Mouse (Mus musculus) ES-E14 (cell line): ENCODE measurements around the gene Ms4a6c. TPM values are rescaled to one million over a fixed set of nuclear protein-coding genes. Genes with fewer than 3 reads are reported as not detected.

ENCODE experiments used
- DNase-seq: peaks from one replicate; pipeline ENCODE4 v3.0.0-alpha.2; 2013; ENCODE audit warnings: low read depth, low spot score
- H3K27ac ChIP-seq: 2 replicates; pipeline ENCODE4 v1.5.1; 2012; ENCODE audit warnings: low read depth, mild to moderate bottlenecking, low read length, moderate library complexity, mixed read lengths; ENCODE audit not compliant: poor library complexity, insufficient read depth, severe bottlenecking
- H3K36me3 ChIP-seq: 2 replicates; pipeline ENCODE4 v1.6.1; 2012; ENCODE audit warnings: mild to moderate bottlenecking, low read length, moderate library complexity, mixed read lengths; ENCODE audit not compliant: control insufficient read depth, poor library complexity, insufficient read depth, severe bottlenecking
- H3K4me1 ChIP-seq, 2 experiments: fragments of 150-350 bp in 1 of 2; sonication (generic) in 1 of 2; 2 replicates each; pipeline ENCODE4 v1.6.1; 2012; ENCODE audit warnings: low read length in 2 of 2, mild to moderate bottlenecking in 1 of 2, mixed read lengths in 1 of 2; ENCODE audit not compliant: control insufficient read depth in 2 of 2, insufficient read depth in 2 of 2, poor library complexity in 1 of 2
- H3K4me3 ChIP-seq, 2 experiments: fragments of 150-350 bp in 1 of 2; sonication (generic) in 1 of 2; 2 replicates each; pipeline ENCODE4 v1.5.1; 2012; ENCODE audit warnings: low read length in 2 of 2, low read depth in 1 of 2, mild to moderate bottlenecking in 1 of 2, mixed read lengths in 1 of 2; ENCODE audit not compliant: insufficient read depth in 1 of 2, poor library complexity in 1 of 2, severe bottlenecking in 1 of 2
- H3K9ac ChIP-seq: 2 replicates; pipeline ENCODE4 v1.6.1; 2012; ENCODE audit warnings: low read depth, mild to moderate bottlenecking, low read length, mixed read lengths; ENCODE audit not compliant: poor library complexity, insufficient read depth, severe bottlenecking
- H3K9me3 ChIP-seq: fragments of 150-350 bp; sonication (generic); 2 replicates; pipeline ENCODE4 v1.6.1; 2012; ENCODE audit warnings: low read depth, mild to moderate bottlenecking, low read length; ENCODE audit not compliant: control insufficient read depth, insufficient read depth
- CHD2 ChIP-seq: IDR thresholded peaks from 2 replicates; pipeline ENCODE4 v1.6.1; 2014; ENCODE audit warnings: mild to moderate bottlenecking, low read depth, low read length, inconsistent platforms
- HCFC1 ChIP-seq: IDR thresholded peaks from 2 replicates; pipeline ENCODE4 v1.6.1; 2012; ENCODE audit warnings: low read length, inconsistent platforms, borderline replicate concordance; ENCODE audit not compliant: insufficient read depth
- MAFK ChIP-seq: IDR thresholded peaks from 2 replicates; pipeline ENCODE4 v1.6.1; 2014; ENCODE audit warnings: mild to moderate bottlenecking, low read depth, low read length, inconsistent platforms; ENCODE audit not compliant: insufficient read depth
- ZC3H11A ChIP-seq: IDR thresholded peaks from 2 replicates; pipeline ENCODE4 v1.6.1; 2012; ENCODE audit warnings: low read depth, mild to moderate bottlenecking, inconsistent platforms, low read length, borderline replicate concordance
- ZNF384 ChIP-seq: IDR thresholded peaks from 2 replicates; pipeline ENCODE4 v1.6.1; 2012; ENCODE audit warnings: low read depth, low read length, inconsistent platforms
- in situ Hi-C, 2 experiments: fragments of 600-800 bp; cut with MboI; formaldehyde crosslinking; loops; one replicate each; pipeline ENCODE4 v1.15.1; 2025; ENCODE audit warnings: low sequenced_read_pairs in 2 of 2, inconsistent platforms in 1 of 2; ENCODE audit not compliant: unreplicated experiment in 2 of 2
- total RNA-seq: library from RNA; depleted of rRNA; stranded (reverse); fragments of 300-350 nt; gene quantifications from 2 replicates; pipeline ENCODE4 v1.2.3, GENCODE M21; 2012

Ms4a6c gene
- total RNA-seq, 1 experiment: not detected

DNA sequence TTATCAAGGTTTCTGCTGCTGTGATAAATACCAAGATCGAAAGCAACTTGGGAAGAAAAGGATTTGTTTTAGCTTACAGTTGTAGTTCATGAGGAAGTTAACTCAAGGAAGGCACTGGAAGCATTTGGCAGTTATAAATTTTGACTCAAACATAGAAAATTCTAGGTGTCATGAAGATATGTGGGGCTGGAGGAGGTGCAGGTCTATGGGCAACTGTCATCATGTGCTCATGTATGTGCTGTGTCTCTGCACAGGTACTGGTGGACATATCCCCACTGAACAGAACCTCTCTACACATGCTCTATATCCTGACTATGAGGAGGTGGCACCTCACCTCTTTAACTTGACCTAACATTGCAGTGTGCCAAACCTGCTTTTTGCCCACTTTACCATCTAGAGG lies 17.4 kb downstream of the Ms4a6c start:
- H3K9ac ChIP-seq: no peak overlapping the region
- no peak for TF ChIP-seq CHD2
- no peak for TF ChIP-seq HCFC1
- no peak for TF ChIP-seq ZC3H11A
- no peak for TF ChIP-seq MAFK
- TF ChIP-seq ZNF384: no peak
- no peak overlapping the region for H3K27ac ChIP-seq
- H3K4me3 ChIP-seq: no peak overlapping the region
- H3K36me3 ChIP-seq: no peaks in the 10 kb centered on the region
- DNase-seq: no peak
- H3K9me3 ChIP-seq: no peaks in the 10 kb centered on the region
- H3K4me1 ChIP-seq: no peaks in the 10 kb centered on the region
- in situ Hi-C loops: no loop called here

DNA sequence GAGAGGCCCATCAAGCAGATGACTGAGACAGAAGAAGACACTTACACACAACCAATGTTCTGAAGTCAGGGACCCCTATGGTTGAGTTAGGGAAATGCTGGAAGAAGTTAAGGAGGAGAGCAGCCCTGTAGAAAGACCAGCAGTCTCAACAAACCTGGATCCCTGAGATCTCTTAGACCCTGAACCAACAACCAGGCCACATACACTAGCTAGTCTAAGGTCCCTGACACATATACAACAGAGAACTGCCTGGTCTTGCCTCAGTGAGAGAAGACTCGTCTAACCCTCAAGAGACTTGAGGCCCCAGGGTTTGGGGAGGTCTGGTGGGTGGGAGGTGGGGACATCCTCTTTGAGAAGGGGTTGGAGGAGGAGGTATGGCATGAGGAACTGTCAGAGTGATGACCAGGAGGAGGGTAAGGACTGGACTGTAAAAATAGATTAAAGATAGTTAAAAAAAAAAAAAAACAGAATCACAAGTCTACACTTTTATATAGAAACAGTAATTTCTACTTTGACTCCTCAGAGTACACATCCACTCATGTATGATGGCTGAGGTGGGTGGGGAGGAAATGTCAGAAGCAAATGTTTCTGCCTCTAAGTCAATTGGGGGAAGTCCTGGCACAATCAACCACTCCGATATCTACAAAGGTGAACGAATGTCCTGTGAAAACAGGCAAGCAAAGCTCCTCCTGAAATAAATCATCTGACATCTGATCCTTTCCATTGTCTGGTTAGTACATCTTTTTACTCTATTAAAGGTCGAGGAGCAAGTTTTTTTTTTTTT lies 22.4 kb downstream of the Ms4a6c start:
- DNase-seq: no peak
- TF ChIP-seq CHD2 (no peak), ZC3H11A (no peak), ZNF384 (no peak), HCFC1 (no peak), MAFK (no peak)
- no peaks in the 10 kb centered on the region for H3K4me1 ChIP-seq
- in situ Hi-C loops: no loop called here
- H3K9me3 ChIP-seq: no peaks in the 10 kb centered on the region
- H3K27ac ChIP-seq: no peak overlapping the region
- H3K9ac ChIP-seq: no peak overlapping the region
- no peaks in the 10 kb centered on the region for H3K36me3 ChIP-seq
- H3K4me3 ChIP-seq: no peak overlapping the region

DNA sequence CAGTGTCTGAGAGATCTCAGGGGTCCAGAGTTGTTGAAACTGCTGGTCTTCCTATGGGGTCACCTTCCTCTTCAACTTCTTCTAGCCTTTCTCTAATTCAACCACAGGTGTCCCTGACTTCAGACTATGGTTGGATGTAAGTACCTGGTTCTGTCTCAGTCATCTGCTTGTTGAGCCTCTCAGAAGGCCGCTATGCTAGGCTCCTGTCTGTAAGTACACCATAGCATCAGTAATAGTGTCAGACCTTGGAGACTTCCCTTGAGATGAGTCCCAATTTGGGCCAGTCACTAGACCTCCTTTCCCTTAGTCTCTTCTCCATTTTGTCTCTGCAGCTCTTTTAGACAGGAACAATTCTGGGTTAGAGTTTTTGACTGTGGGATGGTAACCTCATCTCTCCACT lies 23.5 kb downstream of the Ms4a6c start:
- DNase-seq: no peak
- no peak for TF ChIP-seq CHD2
- TF ChIP-seq HCFC1: no peak
- TF ChIP-seq ZC3H11A: no peak
- no peak for TF ChIP-seq MAFK
- no peak for TF ChIP-seq ZNF384
- H3K9ac ChIP-seq: no peak overlapping the region
- H3K36me3 ChIP-seq: no peaks in the 10 kb centered on the region
- no peaks in the 10 kb centered on the region for H3K4me1 ChIP-seq
- H3K9me3 ChIP-seq: no peaks in the 10 kb centered on the region
- no peak overlapping the region for H3K4me3 ChIP-seq
- H3K27ac ChIP-seq: no peak overlapping the region
- in situ Hi-C loops: no loop called here

DNA sequence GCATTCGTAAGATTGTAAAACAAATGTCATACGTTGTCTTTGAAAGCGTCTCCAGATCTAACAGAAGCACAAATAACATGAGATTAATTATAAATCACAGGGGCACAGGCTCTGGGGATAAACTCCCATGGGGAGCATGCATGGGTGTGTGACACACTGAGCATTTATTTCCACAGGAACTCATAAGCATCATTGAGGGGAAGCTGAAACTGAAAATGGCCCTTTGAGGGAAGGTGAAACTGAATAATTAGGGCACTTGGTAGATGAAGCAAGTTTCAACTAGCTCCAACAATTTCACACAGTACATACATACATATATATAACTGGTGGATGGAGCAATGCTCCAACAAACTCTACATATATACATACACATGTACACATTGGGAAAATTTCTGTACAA lies 25.4 kb downstream of the Ms4a6c start:
- no peak for TF ChIP-seq HCFC1
- no peak for TF ChIP-seq CHD2
- TF ChIP-seq ZNF384: no peak
- no peak for TF ChIP-seq ZC3H11A
- no peak for TF ChIP-seq MAFK
- Histone ChIP-seq H3K4me1 (no peaks in the 10 kb centered on the region), H3K4me3 (no peak overlapping the region), H3K36me3 (no peaks in the 10 kb centered on the region), H3K27ac (no peak overlapping the region), H3K9ac (no peak overlapping the region), H3K9me3 (no peaks in the 10 kb centered on the region)
- in situ Hi-C loops: no loop called here
- no peak for DNase-seq
